Mouse (Mus musculus): ENCODE results near the gene R3hdm1.

GRCm38 (mm10) chr1:128213261-128213660 is 110.2 kb downstream of the R3hdm1 start:
- TF ChIP-seq CTCF (IDR thresholded peaks at IDR 0.05; ENCODE audit: borderline replicate concordance, insufficient read depth, low read depth, low read length) (no peak), POLR2A (IDR thresholded peaks at IDR 0.05; ENCODE audit: borderline replicate concordance, insufficient read depth, low read length) (no peak)
